Comparison of ENCODE assay signal across 18 mouse cellular contexts in genomic region chr19:23129908-23130307, GRCm38 (mm10). TPM values are rescaled to one million over a fixed set of nuclear protein-coding genes. Genes with fewer than 3 reads are reported as not detected.
DNase-seq lines count a peak whose midpoint lies in the region; ATAC-seq and TF ChIP-seq lines count a peak whose summit lies in the region.
"Had no signal": no experiment of that assay in that cellular context is flagged by ENCODE, and none has a peak within 500 bp of the region (broad histone marks: within the 10 kb centered on the region; RNA-seq: fewer than 3 reads in every experiment).

No protein-coding gene starts in this region.

- no peak overlapping the region for H3K4me3 ChIP-seq in liver, embryonic 12.5 days
- H3K4me3 ChIP-seq in liver, embryonic 16.5 days (ENCODE audit: low read depth, low read length): no peak overlapping the region
- no peak overlapping the region for H3K4me3 ChIP-seq in midbrain, embryonic 14.5 days (replicated peaks; ENCODE audit: low read depth, low read length)
- H3K4me3 ChIP-seq in hindbrain, embryonic 12.5 days: no peak overlapping the region
- H3K4me3 ChIP-seq in lung, adult 2 months (replicated peaks; ENCODE audit: extremely low read depth, low read depth, low read length): no peak overlapping the region
- H3K4me3 ChIP-seq: embryonic facial prominence, embryonic 13.5 days; forebrain, embryonic 10.5 days; heart, adult 2 months; heart, embryonic 12.5 days had no signal

- no peak overlapping the region for H3K9ac ChIP-seq in liver, embryonic 12.5 days
- H3K9ac ChIP-seq in liver, embryonic 16.5 days (ENCODE audit: low read depth, low read length): no peak overlapping the region
- H3K9ac ChIP-seq in midbrain, embryonic 14.5 days (replicated peaks; ENCODE audit: low read length): no peak overlapping the region
- H3K9ac ChIP-seq in hindbrain, embryonic 12.5 days: no peak overlapping the region
- H3K9ac ChIP-seq: embryonic facial prominence, embryonic 13.5 days; heart, embryonic 12.5 days had no signal

- no peak overlapping the region for H3K27ac ChIP-seq in liver, embryonic 12.5 days
- H3K27ac ChIP-seq in liver, embryonic 16.5 days (ENCODE audit: low read length): no peak overlapping the region
- H3K27ac ChIP-seq in midbrain, embryonic 14.5 days (replicated peaks; ENCODE audit: low read depth, low read length): no peak overlapping the region
- no peak overlapping the region for H3K27ac ChIP-seq in hindbrain, embryonic 12.5 days
- H3K27ac ChIP-seq: embryonic facial prominence, embryonic 13.5 days; forebrain, embryonic 10.5 days; heart, adult 2 months had no signal

- peak; percentile 82 for ATAC-seq in erythroid progenitor cell, adult 5-6 weeks (replicated peaks; ENCODE audit: low FRiP score, poor library complexity, severe bottlenecking)
- ATAC-seq in liver, embryonic 12.5 days: peak; percentile 79
- ATAC-seq in liver, embryonic 16.5 days (ENCODE audit: low read depth): peak; percentile 58
- ATAC-seq in midbrain, embryonic 14.5 days (ENCODE audit: low FRiP score, low TSS enrichment): no peak
- ATAC-seq in hindbrain, embryonic 12.5 days (ENCODE audit: low FRiP score): no peak
- ATAC-seq: forebrain, embryonic 14.5 days; hindbrain, embryonic 16.5 days; inflammation-experienced regulatory T-cells, adult 6 months had no signal

- WGBS in liver, embryonic 12.5 days (ENCODE audit: insufficient replicate concordance): 74% methylated on average over 2 of the region's 2 CpGs
- 63% methylated on average over 2 of the region's 2 CpGs for WGBS in liver, embryonic 16.5 days (ENCODE audit: insufficient replicate concordance)
- WGBS in midbrain, embryonic 14.5 days: 98% methylated on average over 2 of the region's 2 CpGs
- WGBS in hindbrain, embryonic 12.5 days: 94% methylated on average over 2 of the region's 2 CpGs
- WGBS in lung, adult 2 months: 99% methylated on average over 2 of the region's 2 CpGs

- H3K27me3 ChIP-seq in liver, embryonic 12.5 days (replicated peaks): peaks cover 52% of the 10 kb centered on the region
- peaks cover 26% of the 10 kb centered on the region for H3K27me3 ChIP-seq in liver, embryonic 16.5 days (ENCODE audit: control insufficient read depth, insufficient read depth, low read depth, low read length)
- peaks cover 12% of the 10 kb centered on the region for H3K27me3 ChIP-seq in midbrain, embryonic 14.5 days (ENCODE audit: control insufficient read depth, insufficient read depth, low read length)
- peaks cover 35% of the 10 kb centered on the region for H3K27me3 ChIP-seq in hindbrain, embryonic 12.5 days

- no peak for DNase-seq in thymus, postnatal 10 days (ENCODE audit: low spot score in 2 of 2)
- DNase-seq in midbrain, embryonic 14.5 days: no peak
- DNase-seq in lung, adult 2 months: no peak
- DNase-seq: adrenal gland, adult 2 months; adrenal gland, postnatal 25 days; cerebellum, adult 8-10 months; cerebellum, postnatal 36 days; heart, adult 2 months had no signal

- no peaks in the 10 kb centered on the region for H3K9me3 ChIP-seq in liver, embryonic 12.5 days (replicated peaks)
- no peaks in the 10 kb centered on the region for H3K9me3 ChIP-seq in liver, embryonic 16.5 days (replicated peaks; ENCODE audit: control insufficient read depth, low read length)
- H3K9me3 ChIP-seq in midbrain, embryonic 14.5 days (ENCODE audit: control insufficient read depth, low read length): no peaks in the 10 kb centered on the region
- H3K9me3 ChIP-seq in hindbrain, embryonic 12.5 days (replicated peaks): no peaks in the 10 kb centered on the region
- H3K9me3 ChIP-seq: embryonic facial prominence, embryonic 13.5 days; forebrain, embryonic 10.5 days; heart, embryonic 12.5 days had no signal

- H3K36me3 ChIP-seq in liver, embryonic 12.5 days: no peaks in the 10 kb centered on the region
- no peaks in the 10 kb centered on the region for H3K36me3 ChIP-seq in liver, embryonic 16.5 days (ENCODE audit: control insufficient read depth, insufficient read depth)
- H3K36me3 ChIP-seq in midbrain, embryonic 14.5 days (ENCODE audit: control insufficient read depth, insufficient read depth, low read length): no peaks in the 10 kb centered on the region
- no peaks in the 10 kb centered on the region for H3K36me3 ChIP-seq in hindbrain, embryonic 12.5 days
- H3K36me3 ChIP-seq: embryonic facial prominence, embryonic 13.5 days; forebrain, embryonic 10.5 days; heart, embryonic 12.5 days had no signal

- peaks cover 23% of the 10 kb centered on the region for H3K4me1 ChIP-seq in liver, embryonic 12.5 days
- peaks cover 8% of the 10 kb centered on the region for H3K4me1 ChIP-seq in liver, embryonic 16.5 days (ENCODE audit: control insufficient read depth, low read depth, low read length)
- no peaks in the 10 kb centered on the region for H3K4me1 ChIP-seq in midbrain, embryonic 14.5 days (ENCODE audit: control insufficient read depth, insufficient read depth, low read length)
- peaks cover 13% of the 10 kb centered on the region for H3K4me1 ChIP-seq in hindbrain, embryonic 12.5 days
- peaks cover 16% of the 10 kb centered on the region for H3K4me1 ChIP-seq in lung, adult 2 months (ENCODE audit: control insufficient read depth, insufficient read depth, low read length)

- no peak for TF ChIP-seq CTCF in lung, adult 2 months (IDR thresholded peaks at IDR 0.05; ENCODE audit: insufficient read depth, low read length)

- H3K4me2 ChIP-seq in liver, embryonic 12.5 days: no peak overlapping the region
- no peak overlapping the region for H3K4me2 ChIP-seq in liver, embryonic 16.5 days (ENCODE audit: low read depth, low read length)
- no peak overlapping the region for H3K4me2 ChIP-seq in midbrain, embryonic 14.5 days (ENCODE audit: low read length)
- H3K4me2 ChIP-seq in hindbrain, embryonic 12.5 days (replicated peaks): no peak overlapping the region
- H3K4me2 ChIP-seq: embryonic facial prominence, embryonic 13.5 days; heart, embryonic 12.5 days had no signal

- TF ChIP-seq POLR2A in lung, adult 2 months (IDR thresholded peaks at IDR 0.05; ENCODE audit: borderline replicate concordance, extremely low read depth, low read depth, low read length): no peak

RNA-seq across cellular contexts. Expression of gene Klf9, which starts 11.1 kb away (rescaled TPM):
- 1.1 and 2.9 TPM in 2 replicates for total RNA-seq in erythroid progenitor cell, adult 5-6 weeks (2015; ENCODE audit: low replicate concordance)
- total RNA-seq in erythroid progenitor cell, adult 5-6 weeks (2017; ENCODE audit: low replicate concordance): 4.2 and 4.5 TPM in 2 replicates
- 2.1 and 2.7 TPM in 2 replicates for polyA plus RNA-seq in liver, embryonic 12.5 days (2016; fragmentation: Nextera tagmentation; extraction: Ambion mirVana)
- polyA plus RNA-seq in liver, embryonic 16.5 days (2015; fragmentation: Nextera tagmentation; extraction: Ambion mirVana): 0.82 and 0.90 TPM in 2 replicates
- 0.93 and 1.2 TPM in 2 replicates for polyA plus RNA-seq in midbrain, embryonic 14.5 days (2014; fragmentation: Nextera tagmentation; extraction: Ambion mirVana)
- 1.6 and 2.1 TPM in 2 replicates for polyA plus RNA-seq in hindbrain, embryonic 12.5 days (2016; fragmentation: Nextera tagmentation; extraction: Ambion mirVana)
- 46.9 and 97.8 TPM in 2 replicates for polyA plus RNA-seq in lung, adult 2 months (2012; rRNA removed)

Comparison
In these comparisons a context has a peak if more than half of its experiments do, and no peak if none do; other contexts are left out.
1. ATAC-seq: peak in erythroid progenitor cell, adult 5-6 weeks (single experiment), liver, embryonic 12.5 days (single experiment) and liver, embryonic 16.5 days (single experiment); none in midbrain, embryonic 14.5 days (single experiment) and hindbrain, embryonic 12.5 days (single experiment).
2. RNA of gene Klf9, which starts 11.1 kb away (polyA plus RNA-seq): 46.9 to 97.8 TPM in lung, adult 2 months; 1.6 to 2.1 TPM in hindbrain, embryonic 12.5 days, 2.1 to 2.7 TPM in liver, embryonic 12.5 days, 0.93 to 1.2 TPM in midbrain, embryonic 14.5 days and 0.82 to 0.90 TPM in liver, embryonic 16.5 days; every median in the first group is over 10 times any median in the second.